Mouse (Mus musculus) common myeloid progenitor, adult 5-6 weeks (primary cell): Measurements from ENCODE around the gene Lhfpl2. TPM values are rescaled to one million over a fixed set of nuclear protein-coding genes. Genes with fewer than 3 reads are reported as not detected.

ENCODE experiments used
- ATAC-seq: replicated peaks from 2 replicates; pipeline ENCODE4 v1.8.0; 2016; ENCODE audit warnings: low read depth, mild to moderate bottlenecking, moderate TSS enrichment, inconsistent platforms; ENCODE audit not compliant: poor library complexity, severe bottlenecking
- total RNA-seq: library from RNA; stranded (forward); fragments of 200-1000, 187-1606 nt; gene quantifications from 2 replicates; pipeline ENCODE4 v1.2.3, GENCODE M21; 2017

Lhfpl2 gene
- total RNA-seq, 1 experiment from 2014 or later = 17.6 TPM

GRCm38 (mm10) chr13:94094625-94095024, 37.0 kb downstream of the Lhfpl2 start:
- no peak for ATAC-seq

GRCm38 (mm10) chr13:94095202-94095601, 37.6 kb downstream of the Lhfpl2 start:
- no peak for ATAC-seq

- no peak for ATAC-seq
Observed at GRCm38 (mm10) chr13:94097667-94098066, 40.1 kb downstream of the Lhfpl2 start.

GRCm38 (mm10) chr13:94098369-94099084, 40.9 kb downstream of the Lhfpl2 start:
- peak; percentile 95 for ATAC-seq

- ATAC-seq = no peak
Observed at GRCm38 (mm10) chr13:94099087-94099486, 41.5 kb downstream of the Lhfpl2 start.

GRCm38 (mm10) chr13:94100361-94100760, 42.8 kb downstream of the Lhfpl2 start:
- no peak for ATAC-seq

- ATAC-seq = no peak
Observed at GRCm38 (mm10) chr13:94101020-94101571, 43.5 kb downstream of the Lhfpl2 start.

GRCm38 (mm10) chr13:94104866-94105475, 47.4 kb downstream of the Lhfpl2 start:
- peak; percentile 39; the same call in 1 of the 2 replicates for ATAC-seq

- no peak for ATAC-seq
Observed at GRCm38 (mm10) chr13:94106431-94106830, 48.8 kb downstream of the Lhfpl2 start.

- ATAC-seq = no peak
Observed at GRCm38 (mm10) chr13:94106983-94107382, 49.4 kb downstream of the Lhfpl2 start.

GRCm38 (mm10) chr13:94110556-94110955, 53.0 kb downstream of the Lhfpl2 start:
- no peak for ATAC-seq

GRCm38 (mm10) chr13:94115476-94115875, 57.9 kb downstream of the Lhfpl2 start:
- no peak for ATAC-seq

GRCm38 (mm10) chr13:94116705-94117410, 59.3 kb downstream of the Lhfpl2 start:
- ATAC-seq = peak; percentile 90

- ATAC-seq = no peak
Observed at GRCm38 (mm10) chr13:94117522-94117921, 59.9 kb downstream of the Lhfpl2 start.

GRCm38 (mm10) chr13:94118091-94118490, 60.5 kb downstream of the Lhfpl2 start:
- no peak for ATAC-seq

- ATAC-seq = peak; percentile 59
Observed at GRCm38 (mm10) chr13:94119309-94119708, 61.7 kb downstream of the Lhfpl2 start.

- ATAC-seq = peak; percentile 24; the same call in 1 of the 2 replicates
Observed at GRCm38 (mm10) chr13:94122703-94123592, 65.4 kb downstream of the Lhfpl2 start.

- no peak for ATAC-seq
Observed at GRCm38 (mm10) chr13:94130394-94130793, 72.8 kb downstream of the Lhfpl2 start.

GRCm38 (mm10) chr13:94131135-94131534, 73.5 kb downstream of the Lhfpl2 start:
- ATAC-seq = no peak
